Mouse (Mus musculus) testis, postnatal 10 days (tissue): ENCODE measurements around the gene Slc27a4.
"Not testable (repeated sequence)": the region's sequence is repeated elsewhere in the genome, so short reads cannot be mapped to it uniquely, and the experiment has no call there.

Source experiments
- DNase-seq: peaks from one replicate; pipeline ENCODE4 v3.0.0; 2021; ENCODE audit warnings: low spot score

Slc27a4 gene

GRCm38 (mm10) chr2:29802075-29802826, at the start of gene Slc27a4:
Slc27a4 (plus strand) TSS chr2:29802634.
- peak; percentile 99 for DNase-seq

GRCm38 (mm10) chr2:29755693-29756092, 46.7 kb upstream of the Slc27a4 start:
- no peak for DNase-seq

GRCm38 (mm10) chr2:29764831-29765230, 37.6 kb upstream of the Slc27a4 start:
- DNase-seq: peak; percentile 81

- DNase-seq: no peak
Observed at GRCm38 (mm10) chr2:29767976-29768709, 34.3 kb upstream of the Slc27a4 start.

- DNase-seq: no peak
Observed at GRCm38 (mm10) chr2:29768901-29769300, 33.5 kb upstream of the Slc27a4 start.

- no peak for DNase-seq
Observed at GRCm38 (mm10) chr2:29770162-29770561, 32.3 kb upstream of the Slc27a4 start.

GRCm38 (mm10) chr2:29771611-29772461, 30.6 kb upstream of the Slc27a4 start:
- DNase-seq: no peak

- no peak for DNase-seq
Observed at GRCm38 (mm10) chr2:29773323-29773722, 29.1 kb upstream of the Slc27a4 start.

GRCm38 (mm10) chr2:29781256-29781655, 21.2 kb upstream of the Slc27a4 start:
- DNase-seq: not testable (repeated sequence)

- no peak for DNase-seq
Observed at GRCm38 (mm10) chr2:29784290-29784689, 18.1 kb upstream of the Slc27a4 start.

- DNase-seq: peak; percentile 82
Observed at GRCm38 (mm10) chr2:29787104-29787917, 15.1 kb upstream of the Slc27a4 start, which contains the start of gene Coq4. Coq4 (plus strand) TSS chr2:29787493.

- peak; percentile 86 for DNase-seq
Observed at GRCm38 (mm10) chr2:29787937-29788681, 14.3 kb upstream of the Slc27a4 start, which contains the start of gene Trub2. Trub2 (minus strand) TSS chr2:29788502.

GRCm38 (mm10) chr2:29792772-29793487, 9.5 kb upstream of the Slc27a4 start:
- DNase-seq: no peak

- no peak for DNase-seq
Observed at GRCm38 (mm10) chr2:29802827-29803201, 380 bp downstream of the Slc27a4 start.

GRCm38 (mm10) chr2:29803400-29803831, 982 bp downstream of the Slc27a4 start:
- DNase-seq: no peak

- no peak for DNase-seq
Observed at GRCm38 (mm10) chr2:29815678-29816371, 13.4 kb downstream of the Slc27a4 start.

GRCm38 (mm10) chr2:29817426-29818232, 15.2 kb downstream of the Slc27a4 start:
- DNase-seq: peak; percentile 90

- DNase-seq: no peak
Observed at GRCm38 (mm10) chr2:29819363-29819762, 16.9 kb downstream of the Slc27a4 start.
